Mouse (Mus musculus) retina, postnatal 1 day (tissue): ENCODE data around the gene Atrnl1.

Source experiments
- DNase-seq: peaks from one replicate; pipeline ENCODE4 v3.0.0-alpha.2; 2012

Gene Atrnl1

GRCm38 (mm10) chr19:57713138-57713537 is 102.3 kb downstream of the Atrnl1 start:
- DNase-seq, result no peak

- DNase-seq, result peak; percentile 35
These were observed 114.1 kb downstream of the Atrnl1 start for GRCm38 (mm10) chr19:57724920-57725319.

- DNase-seq, result no peak
These were observed 114.5 kb downstream of the Atrnl1 start for GRCm38 (mm10) chr19:57725326-57725725.

GRCm38 (mm10) chr19:57727009-57727408 is 116.2 kb downstream of the Atrnl1 start:
- no peak for DNase-seq

- DNase-seq, result no peak
These were observed 126.6 kb downstream of the Atrnl1 start for GRCm38 (mm10) chr19:57737475-57737874.

GRCm38 (mm10) chr19:57745579-57745978 is 134.7 kb downstream of the Atrnl1 start:
- DNase-seq, result peak; percentile 51

GRCm38 (mm10) chr19:57746553-57746952 is 135.7 kb downstream of the Atrnl1 start:
- DNase-seq, result no peak

- DNase-seq, result no peak
These were observed 141.4 kb downstream of the Atrnl1 start for GRCm38 (mm10) chr19:57752189-57752588.

- DNase-seq, result no peak
These were observed 151.7 kb downstream of the Atrnl1 start for GRCm38 (mm10) chr19:57762526-57762925.

- DNase-seq, result no peak
These were observed 153.9 kb downstream of the Atrnl1 start for GRCm38 (mm10) chr19:57764576-57765371.

- DNase-seq, result no peak
These were observed 156.2 kb downstream of the Atrnl1 start for GRCm38 (mm10) chr19:57767051-57767450.

- no peak for DNase-seq
These were observed 157.8 kb downstream of the Atrnl1 start for GRCm38 (mm10) chr19:57768661-57769060.

- peak; percentile 11 for DNase-seq
These were observed 171.7 kb downstream of the Atrnl1 start for GRCm38 (mm10) chr19:57782366-57783089.

GRCm38 (mm10) chr19:57786699-57787098 is 175.9 kb downstream of the Atrnl1 start:
- peak; percentile 8 for DNase-seq

- DNase-seq, result no peak
These were observed 191.4 kb downstream of the Atrnl1 start for GRCm38 (mm10) chr19:57802207-57802606.

GRCm38 (mm10) chr19:57802771-57803482 is 192.1 kb downstream of the Atrnl1 start:
- no peak for DNase-seq

GRCm38 (mm10) chr19:57803483-57803820 is 192.6 kb downstream of the Atrnl1 start:
- no peak for DNase-seq

GRCm38 (mm10) chr19:57808363-57808762 is 197.5 kb downstream of the Atrnl1 start:
- no peak for DNase-seq

- no peak for DNase-seq
These were observed 203.5 kb downstream of the Atrnl1 start for GRCm38 (mm10) chr19:57814291-57814690.

- peak; percentile 75 for DNase-seq
These were observed 205.6 kb downstream of the Atrnl1 start for GRCm38 (mm10) chr19:57816221-57816996.

- peak; percentile 24 for DNase-seq
These were observed 206.9 kb downstream of the Atrnl1 start for GRCm38 (mm10) chr19:57817736-57818135.

GRCm38 (mm10) chr19:57823446-57823845 is 212.6 kb downstream of the Atrnl1 start:
- no peak for DNase-seq
